Mouse (Mus musculus) ES-E14 (cell line): ENCODE measurements around the gene Anpep. TPM values are rescaled to one million over a fixed set of nuclear protein-coding genes. Genes with fewer than 3 reads are reported as not detected.

Experiments
- DNase-seq: peaks from one replicate; pipeline ENCODE4 v3.0.0-alpha.2; 2013; ENCODE audit warnings: low read depth, low spot score
- H3K27ac ChIP-seq: 2 replicates; pipeline ENCODE4 v1.5.1; 2012; ENCODE audit warnings: low read depth, mild to moderate bottlenecking, low read length, moderate library complexity, mixed read lengths; ENCODE audit not compliant: poor library complexity, insufficient read depth, severe bottlenecking
- H3K36me3 ChIP-seq: 2 replicates; pipeline ENCODE4 v1.6.1; 2012; ENCODE audit warnings: mild to moderate bottlenecking, low read length, moderate library complexity, mixed read lengths; ENCODE audit not compliant: control insufficient read depth, poor library complexity, insufficient read depth, severe bottlenecking
- H3K4me1 ChIP-seq, 2 experiments: fragments of 150-350 bp in 1 of 2; sonication (generic) in 1 of 2; 2 replicates each; pipeline ENCODE4 v1.6.1; 2012; ENCODE audit warnings: low read length in 2 of 2, mild to moderate bottlenecking in 1 of 2, mixed read lengths in 1 of 2; ENCODE audit not compliant: control insufficient read depth in 2 of 2, insufficient read depth in 2 of 2, poor library complexity in 1 of 2
- H3K4me3 ChIP-seq, 2 experiments: fragments of 150-350 bp in 1 of 2; sonication (generic) in 1 of 2; 2 replicates each; pipeline ENCODE4 v1.5.1; 2012; ENCODE audit warnings: low read length in 2 of 2, low read depth in 1 of 2, mild to moderate bottlenecking in 1 of 2, mixed read lengths in 1 of 2; ENCODE audit not compliant: insufficient read depth in 1 of 2, poor library complexity in 1 of 2, severe bottlenecking in 1 of 2
- H3K9ac ChIP-seq: 2 replicates; pipeline ENCODE4 v1.6.1; 2012; ENCODE audit warnings: low read depth, mild to moderate bottlenecking, low read length, mixed read lengths; ENCODE audit not compliant: poor library complexity, insufficient read depth, severe bottlenecking
- H3K9me3 ChIP-seq: fragments of 150-350 bp; sonication (generic); 2 replicates; pipeline ENCODE4 v1.6.1; 2012; ENCODE audit warnings: low read depth, mild to moderate bottlenecking, low read length; ENCODE audit not compliant: control insufficient read depth, insufficient read depth
- CHD2 ChIP-seq: IDR thresholded peaks from 2 replicates; pipeline ENCODE4 v1.6.1; 2014; ENCODE audit warnings: mild to moderate bottlenecking, low read depth, low read length, inconsistent platforms
- HCFC1 ChIP-seq: IDR thresholded peaks from 2 replicates; pipeline ENCODE4 v1.6.1; 2012; ENCODE audit warnings: low read length, inconsistent platforms, borderline replicate concordance; ENCODE audit not compliant: insufficient read depth
- MAFK ChIP-seq: IDR thresholded peaks from 2 replicates; pipeline ENCODE4 v1.6.1; 2014; ENCODE audit warnings: mild to moderate bottlenecking, low read depth, low read length, inconsistent platforms; ENCODE audit not compliant: insufficient read depth
- ZC3H11A ChIP-seq: IDR thresholded peaks from 2 replicates; pipeline ENCODE4 v1.6.1; 2012; ENCODE audit warnings: low read depth, mild to moderate bottlenecking, inconsistent platforms, low read length, borderline replicate concordance
- ZNF384 ChIP-seq: IDR thresholded peaks from 2 replicates; pipeline ENCODE4 v1.6.1; 2012; ENCODE audit warnings: low read depth, low read length, inconsistent platforms
- in situ Hi-C, 2 experiments: fragments of 600-800 bp; cut with MboI; formaldehyde crosslinking; loops; one replicate each; pipeline ENCODE4 v1.15.1; 2025; ENCODE audit warnings: low sequenced_read_pairs in 2 of 2, inconsistent platforms in 1 of 2; ENCODE audit not compliant: unreplicated experiment in 2 of 2
- total RNA-seq: library from RNA; depleted of rRNA; stranded (reverse); fragments of 300-350 nt; gene quantifications from 2 replicates; pipeline ENCODE4 v1.2.3, GENCODE M21; 2012; rRNA removed

Gene Anpep
- total RNA-seq, 1 experiment, result 11.4 TPM

GRCm38 (mm10) chr7:79782516-79782855 lies 78.4 kb downstream of the Anpep start:
- Histone ChIP-seq H3K27ac (no peak overlapping the region), H3K4me1 (no peaks in the 10 kb centered on the region; a peak in 1 of 4 replicates), H3K4me3 (no peak overlapping the region), H3K36me3 (no peaks in the 10 kb centered on the region), H3K9me3 (no peaks in the 10 kb centered on the region), H3K9ac (no peak overlapping the region)
- in situ Hi-C loops, result no loop called here
- no peak for DNase-seq
- TF ChIP-seq CHD2 (no peak), MAFK (no peak), HCFC1 (no peak)

GRCm38 (mm10) chr7:79781826-79782515 lies 78.9 kb downstream of the Anpep start:
- H3K27ac ChIP-seq, result no peak overlapping the region
- H3K9me3 ChIP-seq, result no peaks in the 10 kb centered on the region
- no peaks in the 10 kb centered on the region for H3K36me3 ChIP-seq
- DNase-seq, result no peak
- H3K4me1 ChIP-seq, result no peaks in the 10 kb centered on the region; a peak in 1 of 4 replicates
- H3K4me3 ChIP-seq, result no peak overlapping the region
- no peak overlapping the region for H3K9ac ChIP-seq
- TF ChIP-seq ZNF384, result no peak
- no peak for TF ChIP-seq HCFC1
- TF ChIP-seq CHD2, result no peak
- TF ChIP-seq MAFK, result no peak
- TF ChIP-seq ZC3H11A, result no peak
- in situ Hi-C loops, result no loop called here

- in situ Hi-C loops, result no loop called here
- Histone ChIP-seq H3K4me1 (no peaks in the 10 kb centered on the region; a peak in 1 of 4 replicates), H3K9me3 (no peaks in the 10 kb centered on the region), H3K9ac (no peak overlapping the region), H3K27ac (no peak overlapping the region), H3K36me3 (no peaks in the 10 kb centered on the region), H3K4me3 (no peak overlapping the region)
- DNase-seq, result peak; percentile 69
- TF ChIP-seq CHD2, result no peak
- peak; percentile 6; the same call in 1 of the 2 replicates for TF ChIP-seq ZC3H11A
Measured at GRCm38 (mm10) chr7:79780647-79781626, 79.9 kb downstream of the Anpep start.

Other genes with a start within 250 kb of the Anpep start
- 1.0 and 1.5 TPM in 2 replicates for gene Rhcg, start 243.4 kb downstream of the Anpep start, total RNA-seq
- 46.3 and 56.8 TPM in 2 replicates for gene Ticrr, start 200.9 kb downstream of the Anpep start, total RNA-seq
- 9.2 and 12.3 TPM in 2 replicates for gene Kif7, start 145.3 kb downstream of the Anpep start, total RNA-seq
- 0.18 TPM in 1 of 2 replicates, not detected in the other for gene Plin1, start 128.2 kb downstream of the Anpep start, total RNA-seq
- 4.3 and 6.1 TPM in 2 replicates for gene Pex11a, start 117.9 kb downstream of the Anpep start, total RNA-seq
- gene Wdr93, start 117.9 kb downstream of the Anpep start, total RNA-seq, result 0.58 and 0.71 TPM in 2 replicates
- 0.27 TPM in 1 of 2 replicates, not detected in the other for gene Mesp1, start 67.3 kb downstream of the Anpep start, total RNA-seq
- 1.0 and 1.2 TPM in 2 replicates for gene Mesp2, start 50.3 kb downstream of the Anpep start, total RNA-seq
- gene Ap3s2, start 59.6 kb upstream of the Anpep start, total RNA-seq, result 9.4 and 11.0 TPM in 2 replicates
- 2.3 and 3.9 TPM in 2 replicates for gene Arpin, start 74.3 kb upstream of the Anpep start, total RNA-seq
- 39.8 and 54.2 TPM in 2 replicates for gene Zfp710, start 163.8 kb upstream of the Anpep start, total RNA-seq